Mouse (Mus musculus) stomach, adult 2 months (tissue): ENCODE results near the gene Map4k5. TPM values are rescaled to one million over a fixed set of nuclear protein-coding genes. Genes with fewer than 3 reads are reported as not detected.

Experiments used
- polyA plus RNA-seq: library from polyadenylated mRNA; depleted of rRNA; stranded (reverse); fragments of >200 nt; gene quantifications from 2 replicates; pipeline ENCODE4 v1.2.3, GENCODE M21; 2012; rRNA removed

Gene Map4k5
- 2.9 and 3.5 TPM in 2 replicates for polyA plus RNA-seq

DNA sequence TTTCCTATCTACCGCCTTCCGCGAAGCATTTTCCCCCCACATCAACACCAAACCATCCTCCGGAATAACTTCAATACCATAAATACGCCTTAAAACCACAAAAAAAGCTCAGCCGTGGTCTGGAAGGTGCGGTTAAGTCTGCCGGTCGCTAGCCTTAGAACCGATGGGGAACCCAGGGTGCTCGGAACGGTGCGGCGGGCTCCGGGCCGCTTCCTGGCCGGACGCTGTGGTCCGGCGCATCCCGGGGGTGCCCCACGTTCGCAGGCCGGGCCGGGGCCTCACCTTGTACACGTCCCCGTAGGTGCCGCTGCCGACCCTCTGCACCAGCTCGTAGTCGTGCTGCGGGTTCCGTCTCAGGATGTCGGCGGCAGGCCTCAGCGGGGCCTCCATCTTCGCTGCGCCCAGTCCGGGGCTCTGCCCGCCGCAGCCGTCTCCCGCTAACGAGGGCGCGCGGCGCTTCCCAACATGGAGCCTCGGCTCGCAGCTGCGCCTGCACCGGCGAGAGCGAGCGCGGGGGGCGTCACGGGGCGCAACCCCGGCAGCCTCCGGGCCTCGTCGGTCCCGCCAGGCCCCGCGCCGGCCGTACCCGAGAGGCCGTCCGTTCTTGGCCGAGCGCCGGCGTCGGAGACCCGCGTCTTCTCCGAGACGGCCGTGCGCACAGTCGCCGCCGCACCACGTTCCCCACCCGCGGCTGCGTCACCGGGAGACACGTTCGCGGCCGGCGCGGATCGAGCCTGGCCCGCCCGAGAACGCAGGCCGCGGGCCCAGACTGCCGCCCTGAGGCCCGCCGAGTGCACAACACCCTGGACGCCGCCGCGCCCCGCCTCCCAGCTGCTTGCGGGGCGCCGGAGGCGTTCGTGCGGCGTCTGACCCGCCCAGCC lies at the start of gene Map4k5, which contains the start of gene Atl1:
Map4k5 (minus strand) TSS at position 830 of the 881 bp plus-strand sequence.
Atl1 (plus strand) TSS at position 244 of the 881 bp plus-strand sequence.

DNA sequence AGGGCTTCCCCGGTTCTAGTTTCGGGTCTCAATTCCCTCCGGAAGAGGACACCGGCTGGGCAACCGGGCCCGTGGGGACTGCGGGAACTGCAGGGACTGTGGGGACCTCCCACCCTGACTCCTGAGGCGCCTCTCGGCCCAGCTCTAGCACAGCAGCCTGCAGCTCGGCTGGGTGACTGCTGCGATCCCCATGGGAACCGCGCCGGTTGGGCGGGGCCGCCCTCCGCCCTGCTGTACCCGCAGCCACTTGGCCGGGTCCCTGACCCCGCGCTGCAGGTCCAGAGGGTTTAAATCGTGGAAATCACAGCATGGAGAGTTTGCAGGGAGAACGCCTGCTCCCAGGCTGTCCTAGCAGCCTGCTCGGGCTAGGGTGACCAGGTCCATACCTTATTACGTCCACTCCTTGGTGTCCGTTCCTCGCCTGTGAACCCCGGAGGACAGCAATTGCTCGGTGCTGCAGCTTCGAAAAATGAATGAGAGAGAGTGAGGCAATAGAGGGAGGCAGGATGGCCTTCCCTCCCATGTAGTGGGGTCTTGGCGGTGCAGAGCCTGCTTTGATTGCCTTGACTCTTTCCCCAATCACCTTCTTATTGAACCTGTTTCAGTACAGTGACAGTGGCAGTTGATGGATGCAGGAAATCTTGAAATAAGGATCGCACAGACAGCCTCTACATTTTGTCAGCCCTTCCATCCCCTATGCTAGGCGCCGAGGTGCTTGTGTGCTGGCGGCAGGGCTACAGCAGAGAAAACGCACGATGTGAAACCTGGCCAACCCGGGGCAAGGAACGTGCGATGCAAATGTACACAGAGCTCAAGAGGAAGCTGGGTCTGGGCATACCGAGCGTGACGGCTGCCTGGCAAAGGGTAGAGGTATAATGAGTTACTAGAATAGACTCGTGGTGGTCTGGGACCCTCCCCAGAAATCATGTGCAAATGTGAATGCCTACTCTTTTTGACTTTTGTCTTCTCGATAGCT lies 102.2 kb downstream of the Map4k5 start, which contains the start of gene Cdkl1:
Cdkl1 (minus strand) TSS at position 738 of the 976 bp plus-strand sequence.

Other genes with a start within 250 kb of the Map4k5 start
- 2.5 and 2.7 TPM in 2 replicates for gene Sos2, start 211.3 kb downstream of the Map4k5 start, polyA plus RNA-seq
- 2.4 and 2.6 TPM in 2 replicates for gene L2hgdh, start 168.3 kb downstream of the Map4k5 start, polyA plus RNA-seq
- gene Atp5s, start 168.2 kb downstream of the Map4k5 start, polyA plus RNA-seq = 3.0 and 4.5 TPM in 2 replicates
- 0.23 and 0.25 TPM in 2 replicates for gene Cdkl1, start 101.9 kb downstream of the Map4k5 start, polyA plus RNA-seq
- gene Atl1, start 586 bp downstream of the Map4k5 start, polyA plus RNA-seq = 0.35 and 0.42 TPM in 2 replicates
- 1.0 and 2.3 TPM in 2 replicates for gene Sav1, start 93.8 kb upstream of the Map4k5 start, polyA plus RNA-seq
- gene Nin, start 220.5 kb upstream of the Map4k5 start, polyA plus RNA-seq = 1.4 and 1.6 TPM in 2 replicates